Mouse (Mus musculus): Measurements from ENCODE around the gene Pts. TPM values are rescaled to one million over a fixed set of nuclear protein-coding genes. Genes with fewer than 3 reads are reported as not detected.

Gene Pts
- polyA plus RNA-seq, 1 experiment from 2014 or later: 71.2 TPM

- H3K27me3 ChIP-seq: no peaks in the 10 kb centered on the region
- no peak overlapping the region for H3K9ac ChIP-seq
- H3K27ac ChIP-seq: no peak overlapping the region
- H3K4me2 ChIP-seq (replicated peaks): no peak overlapping the region
- no peaks in the 10 kb centered on the region for H3K9me3 ChIP-seq
- ATAC-seq (ENCODE audit: low FRiP score, low read depth): no peak
- WGBS: 83% methylated on average over 2 of the region's 2 CpGs
- no peaks in the 10 kb centered on the region for H3K4me1 ChIP-seq
- no peaks in the 10 kb centered on the region for H3K36me3 ChIP-seq
- H3K4me3 ChIP-seq: no peak overlapping the region
Observed at GRCm38 (mm10) chr9:50497536-50497935, 31.0 kb downstream of the Pts start.

- Histone ChIP-seq H3K4me3 (no peak overlapping the region), H3K9me3 (no peaks in the 10 kb centered on the region), H3K36me3 (no peaks in the 10 kb centered on the region), H3K4me2 (replicated peaks) (no peak overlapping the region), H3K27me3 (no peaks in the 10 kb centered on the region), H3K9ac (no peak overlapping the region), H3K4me1 (no peaks in the 10 kb centered on the region), H3K27ac (no peak overlapping the region)
- 52% methylated on average over 6 of the region's 6 CpGs for WGBS
- no peak for ATAC-seq (ENCODE audit: low FRiP score, low read depth)
Observed at GRCm38 (mm10) chr9:50497076-50497475, 31.4 kb downstream of the Pts start.

DNA sequence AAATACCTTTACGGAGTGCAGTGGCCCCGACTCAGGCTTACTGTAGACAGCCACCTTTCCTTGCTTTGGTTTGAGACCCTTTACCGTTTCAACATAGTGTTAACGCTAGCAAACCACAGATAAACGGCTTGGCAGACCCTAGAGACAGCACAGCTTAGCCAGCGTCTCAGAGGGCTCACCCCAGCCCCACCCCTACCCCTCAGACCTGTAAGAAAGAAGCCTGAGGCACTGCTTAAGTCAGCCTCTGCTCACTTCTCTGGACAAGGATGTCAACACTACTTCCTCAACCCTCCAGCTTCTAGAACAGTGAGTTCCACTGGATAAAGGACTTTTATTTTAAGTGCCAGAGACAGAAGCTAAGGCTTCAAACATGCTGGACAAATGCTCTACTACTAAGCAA is 32.0 kb downstream of the Pts start:
- H3K27ac ChIP-seq: no peak overlapping the region
- H3K27me3 ChIP-seq: no peaks in the 10 kb centered on the region
- no peak overlapping the region for H3K9ac ChIP-seq
- H3K36me3 ChIP-seq: no peaks in the 10 kb centered on the region
- no peak overlapping the region for H3K4me2 ChIP-seq (replicated peaks)
- H3K9me3 ChIP-seq: no peaks in the 10 kb centered on the region
- no peak for ATAC-seq (ENCODE audit: low FRiP score, low read depth)
- 30% methylated on average over 6 of the region's 6 CpGs for WGBS
- no peaks in the 10 kb centered on the region for H3K4me1 ChIP-seq
- no peak overlapping the region for H3K4me3 ChIP-seq

DNA sequence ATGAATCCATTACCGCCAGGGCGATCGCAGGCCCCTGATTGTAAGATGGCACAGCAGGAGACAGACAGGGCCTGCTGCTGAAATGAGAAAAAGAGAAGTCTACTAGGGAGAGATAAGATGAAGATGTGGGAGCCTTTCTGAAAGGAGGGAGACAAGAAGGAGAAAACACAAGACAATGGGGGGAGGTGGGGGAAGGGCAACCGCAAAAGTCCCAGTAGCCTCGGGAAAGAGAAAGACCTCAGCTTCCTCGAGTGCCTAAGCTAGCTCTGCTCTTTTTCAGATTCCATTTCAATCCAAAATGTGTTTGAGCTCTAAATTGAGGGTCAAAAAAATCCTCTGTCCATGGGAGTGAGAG is 32.4 kb downstream of the Pts start:
- WGBS: 52% methylated on average over 6 of the region's 6 CpGs
- no peak overlapping the region for H3K4me2 ChIP-seq (replicated peaks)
- H3K4me3 ChIP-seq: no peak overlapping the region
- no peaks in the 10 kb centered on the region for H3K9me3 ChIP-seq
- no peaks in the 10 kb centered on the region for H3K36me3 ChIP-seq
- H3K27ac ChIP-seq: no peak overlapping the region
- no peak for ATAC-seq (ENCODE audit: low FRiP score, low read depth)
- no peak overlapping the region for H3K9ac ChIP-seq
- H3K27me3 ChIP-seq: no peaks in the 10 kb centered on the region
- H3K4me1 ChIP-seq: no peaks in the 10 kb centered on the region

- WGBS: 78% methylated on average over 10 of the region's 10 CpGs
- Histone ChIP-seq H3K9me3 (no peaks in the 10 kb centered on the region), H3K4me3 (no peak overlapping the region), H3K36me3 (no peaks in the 10 kb centered on the region), H3K9ac (no peak overlapping the region), H3K27me3 (no peaks in the 10 kb centered on the region), H3K4me2 (replicated peaks) (no peak overlapping the region), H3K4me1 (no peaks in the 10 kb centered on the region), H3K27ac (no peak overlapping the region)
- ATAC-seq (ENCODE audit: low FRiP score, low read depth): no peak
Observed at GRCm38 (mm10) chr9:50495405-50496150, 32.9 kb downstream of the Pts start.

DNA sequence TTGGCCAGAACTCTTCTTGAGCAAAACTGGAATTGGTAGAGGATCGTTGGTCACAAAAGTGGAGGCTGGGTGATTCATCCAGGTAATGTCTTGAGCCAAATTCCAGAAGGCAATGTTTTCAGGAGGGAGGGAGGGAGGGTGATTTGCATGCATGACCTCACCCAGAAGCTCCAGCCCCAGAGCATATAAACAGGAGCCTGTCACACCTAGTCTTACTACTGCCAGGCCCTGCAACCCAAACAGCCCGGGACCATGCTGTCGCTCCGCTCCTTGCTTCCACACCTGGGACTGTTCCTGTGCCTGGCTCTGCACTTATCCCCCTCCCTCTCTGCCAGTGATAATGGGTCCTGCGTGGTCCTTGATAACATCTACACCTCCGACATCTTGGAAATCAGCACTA is 34.2 kb downstream of the Pts start, which contains the start of gene Plet1:
Gene Plet1, plus strand, starts transcription at position 215 of the 400 bp plus-strand sequence.
- no peaks in the 10 kb centered on the region for H3K9me3 ChIP-seq
- H3K27ac ChIP-seq: no peak within 1 kb of the TSS

GRCm38 (mm10) chr9:50493777-50494176 is 34.7 kb downstream of the Pts start:
- Histone ChIP-seq H3K27me3 (no peaks in the 10 kb centered on the region), H3K4me3 (no peak overlapping the region), H3K9me3 (no peaks in the 10 kb centered on the region), H3K27ac (no peak overlapping the region), H3K9ac (no peak overlapping the region), H3K36me3 (no peaks in the 10 kb centered on the region), H3K4me2 (replicated peaks) (no peak overlapping the region), H3K4me1 (no peaks in the 10 kb centered on the region)
- WGBS: 68% methylated on average over 2 of the region's 2 CpGs
- no peak for ATAC-seq (ENCODE audit: low FRiP score, low read depth)

More for the DNA sequence above, 34.2 kb downstream of the Pts start, which contains the start of gene Plet1:
- H3K4me1 ChIP-seq: no peaks in the 10 kb centered on the region
- no peak within 1 kb of the TSS for H3K9ac ChIP-seq
- 74% methylated on average over 6 of the region's 6 CpGs for WGBS
- no peak for ATAC-seq (ENCODE audit: low FRiP score, low read depth)
- H3K4me2 ChIP-seq (replicated peaks): no peak within 1 kb of the TSS
- H3K36me3 ChIP-seq: no peaks in the 10 kb centered on the region
- no peak within 1 kb of the TSS for H3K4me3 ChIP-seq
- no peaks in the 10 kb centered on the region for H3K27me3 ChIP-seq

DNA sequence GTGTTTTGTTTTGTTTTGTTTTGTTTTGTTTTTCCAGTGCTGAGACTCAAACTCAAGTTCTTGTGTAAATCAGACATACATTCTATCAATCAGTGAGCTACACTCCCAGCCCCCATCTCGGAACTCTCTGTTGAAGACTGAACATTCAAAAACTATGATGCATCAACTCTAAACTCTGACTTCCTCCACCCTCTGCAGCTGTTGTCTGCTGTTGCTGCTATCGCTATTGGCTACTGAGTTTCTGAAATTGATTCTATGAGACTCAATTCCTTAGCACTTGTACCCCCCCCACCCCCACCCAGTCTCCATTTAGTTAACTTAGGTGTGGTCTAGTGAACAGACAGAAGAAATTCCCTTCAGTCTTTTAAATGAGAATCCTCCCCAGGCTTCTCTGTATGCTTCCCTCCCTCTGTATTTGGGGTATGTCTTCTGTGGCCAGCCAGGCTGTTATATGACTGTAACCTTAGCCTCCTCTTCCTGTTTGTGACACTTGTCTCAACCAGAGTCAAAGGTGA is 36.9 kb downstream of the Pts start:
- Histone ChIP-seq H3K36me3 (no peaks in the 10 kb centered on the region), H3K4me2 (replicated peaks) (no peak overlapping the region), H3K4me3 (no peak overlapping the region), H3K27ac (no peak overlapping the region), H3K4me1 (no peaks in the 10 kb centered on the region), H3K9ac (no peak overlapping the region), H3K9me3 (no peaks in the 10 kb centered on the region), H3K27me3 (no peaks in the 10 kb centered on the region)
- 76% methylated on average over 2 of the region's 2 CpGs for WGBS
- no peak for ATAC-seq (ENCODE audit: low FRiP score, low read depth)

- Histone ChIP-seq H3K27ac (no peak overlapping the region), H3K27me3 (no peaks in the 10 kb centered on the region), H3K9ac (no peak overlapping the region), H3K9me3 (no peaks in the 10 kb centered on the region), H3K4me2 (replicated peaks) (no peak overlapping the region), H3K4me1 (peaks cover under 1% of the 10 kb centered on the region), H3K36me3 (no peaks in the 10 kb centered on the region), H3K4me3 (no peak overlapping the region)
- ATAC-seq (ENCODE audit: low FRiP score, low read depth): no peak
Observed at GRCm38 (mm10) chr9:50490836-50491235, 37.7 kb downstream of the Pts start.

GRCm38 (mm10) chr9:50485521-50485920 is 43.0 kb downstream of the Pts start:
- H3K9ac ChIP-seq: no peak overlapping the region
- H3K27me3 ChIP-seq: no peaks in the 10 kb centered on the region
- no peak overlapping the region for H3K4me3 ChIP-seq
- ATAC-seq (ENCODE audit: low FRiP score, low read depth): no peak
- H3K27ac ChIP-seq: no peak overlapping the region
- WGBS: 8% methylated on average over 10 of the region's 10 CpGs
- H3K9me3 ChIP-seq: no peaks in the 10 kb centered on the region
- peak overlapping the region; percentile 49 for H3K4me2 ChIP-seq (replicated peaks)
- H3K4me1 ChIP-seq: peaks cover 8% of the 10 kb centered on the region
- no peaks in the 10 kb centered on the region for H3K36me3 ChIP-seq

DNA sequence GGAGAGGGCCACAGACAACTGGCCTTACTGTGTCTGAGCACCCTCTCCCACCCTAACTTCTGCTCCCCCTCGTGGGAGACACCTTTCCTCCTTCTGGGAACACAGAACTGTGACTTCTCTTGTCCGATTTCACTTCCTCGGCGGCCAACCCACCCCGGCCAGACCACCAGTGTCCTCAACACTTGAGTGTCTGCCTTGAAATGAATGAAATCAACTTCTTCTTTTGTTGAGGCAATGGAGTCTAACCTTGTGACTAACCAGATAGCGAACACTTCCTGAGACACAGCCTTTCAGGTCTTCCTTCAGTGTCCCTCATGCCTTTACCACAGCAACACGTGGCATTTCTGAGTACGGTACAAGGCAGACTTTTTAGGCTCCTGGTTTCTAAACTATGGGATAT is 45.8 kb downstream of the Pts start:
- Histone ChIP-seq H3K4me1 (peaks cover 13% of the 10 kb centered on the region), H3K36me3 (no peaks in the 10 kb centered on the region), H3K4me3 (no peak overlapping the region), H3K27me3 (peaks cover 19% of the 10 kb centered on the region; the same call in 1 of the 2 replicates), H3K9ac (no peak overlapping the region), H3K9me3 (no peaks in the 10 kb centered on the region), H3K27ac (no peak overlapping the region), H3K4me2 (replicated peaks) (no peak overlapping the region)
- ATAC-seq (ENCODE audit: low FRiP score, low read depth): no peak
- WGBS: 90% methylated on average over 8 of the region's 8 CpGs

DNA sequence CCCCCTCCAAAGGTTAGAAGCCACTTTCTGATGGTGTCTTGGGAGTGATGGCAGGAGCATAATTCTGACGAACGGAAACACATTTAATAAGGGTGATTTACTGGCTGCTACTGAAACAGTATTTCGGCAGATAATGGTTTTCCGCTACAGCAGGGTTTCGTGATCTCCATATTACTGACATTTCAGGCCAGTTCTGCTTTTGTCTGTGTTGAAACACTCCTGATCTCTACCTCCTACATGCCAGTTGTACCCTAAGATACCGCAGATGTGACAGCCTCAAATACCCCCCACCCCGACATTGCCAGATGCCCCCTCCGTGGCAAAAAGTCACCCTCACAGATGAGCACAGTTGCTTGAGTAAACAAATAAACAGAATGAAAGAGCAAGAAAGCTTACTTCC is 49.0 kb downstream of the Pts start:
- Histone ChIP-seq H3K27ac (no peak overlapping the region), H3K9me3 (no peaks in the 10 kb centered on the region), H3K4me1 (peaks cover 5% of the 10 kb centered on the region; the same call in 1 of the 2 replicates), H3K9ac (no peak overlapping the region), H3K36me3 (no peaks in the 10 kb centered on the region), H3K4me2 (replicated peaks) (no peak overlapping the region), H3K4me3 (no peak overlapping the region), H3K27me3 (peaks cover 19% of the 10 kb centered on the region; the same call in 1 of the 2 replicates)
- no peak for ATAC-seq (ENCODE audit: low FRiP score, low read depth)
- WGBS: 25% methylated on average over 8 of the region's 8 CpGs

DNA sequence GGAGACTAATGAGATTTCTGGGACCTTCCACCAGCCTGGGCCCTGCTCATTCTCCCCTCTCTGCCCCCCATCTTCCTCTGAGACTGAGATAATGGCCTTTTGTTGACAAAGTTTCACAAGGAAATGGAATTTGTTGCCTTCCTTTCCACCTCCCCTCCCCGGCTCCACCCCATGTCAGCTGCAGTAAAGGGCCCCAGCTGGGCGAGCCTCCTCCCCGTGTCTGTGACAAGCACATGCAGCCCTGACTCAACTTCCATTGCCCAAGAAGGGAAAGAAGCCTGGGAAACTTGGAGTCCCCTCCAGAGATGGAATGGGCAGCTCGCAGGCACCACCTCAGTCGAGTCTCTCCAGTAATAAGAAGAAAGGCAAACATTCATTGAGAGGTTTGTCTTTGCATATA is 49.7 kb downstream of the Pts start:
- no peak overlapping the region for H3K27ac ChIP-seq
- H3K4me1 ChIP-seq: peaks cover 5% of the 10 kb centered on the region; the same call in 1 of the 2 replicates
- peaks cover 19% of the 10 kb centered on the region; the same call in 1 of the 2 replicates for H3K27me3 ChIP-seq
- H3K9me3 ChIP-seq: no peaks in the 10 kb centered on the region
- no peak overlapping the region for H3K4me2 ChIP-seq (replicated peaks)
- no peaks in the 10 kb centered on the region for H3K36me3 ChIP-seq
- WGBS: 15% methylated on average over 5 of the region's 5 CpGs
- no peak overlapping the region for H3K4me3 ChIP-seq
- no peak overlapping the region for H3K9ac ChIP-seq
- ATAC-seq (ENCODE audit: low FRiP score, low read depth): no peak
